Mouse (Mus musculus) megakaryocyte, embryonic 14.5 days (primary cell): Measurements from ENCODE around the gene Pds5a.

Source experiments
- FLI1 ChIP-seq: IDR thresholded peaks from 2 replicates; pipeline ENCODE4 v1.6.1; 2012; ENCODE audit warnings: low read length, inconsistent platforms, mixed read lengths
- GATA1 ChIP-seq: IDR thresholded peaks from 3 replicates; pipeline ENCODE4 v1.6.1; 2012; ENCODE audit warnings: mixed read lengths, low read length, inconsistent platforms, borderline replicate concordance

DNA sequence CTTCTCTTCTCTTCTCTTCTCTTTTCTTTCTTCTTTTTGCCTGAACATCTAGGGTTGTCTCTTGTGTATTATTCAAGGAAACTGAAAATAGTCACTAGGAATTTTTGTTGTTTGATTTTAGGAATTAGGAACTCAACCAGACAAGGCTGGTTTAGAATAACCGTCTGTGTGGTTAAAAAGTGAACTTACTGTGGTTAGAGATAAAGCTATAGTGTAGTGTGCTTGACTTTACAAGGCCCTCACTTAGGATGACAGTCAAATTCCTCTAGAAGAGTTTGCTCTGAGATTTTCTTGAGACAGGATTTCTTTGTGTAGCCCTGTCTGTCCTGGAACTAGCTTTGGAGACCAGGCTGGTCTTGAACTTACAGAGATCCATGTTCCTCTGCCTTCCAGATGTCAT, 107.9 kb downstream of the Pds5a start:
- no peak for TF ChIP-seq GATA1
- TF ChIP-seq FLI1, result no peak
